ENCODE assay signal across 8 mouse cellular contexts in the genomic region with DNA sequence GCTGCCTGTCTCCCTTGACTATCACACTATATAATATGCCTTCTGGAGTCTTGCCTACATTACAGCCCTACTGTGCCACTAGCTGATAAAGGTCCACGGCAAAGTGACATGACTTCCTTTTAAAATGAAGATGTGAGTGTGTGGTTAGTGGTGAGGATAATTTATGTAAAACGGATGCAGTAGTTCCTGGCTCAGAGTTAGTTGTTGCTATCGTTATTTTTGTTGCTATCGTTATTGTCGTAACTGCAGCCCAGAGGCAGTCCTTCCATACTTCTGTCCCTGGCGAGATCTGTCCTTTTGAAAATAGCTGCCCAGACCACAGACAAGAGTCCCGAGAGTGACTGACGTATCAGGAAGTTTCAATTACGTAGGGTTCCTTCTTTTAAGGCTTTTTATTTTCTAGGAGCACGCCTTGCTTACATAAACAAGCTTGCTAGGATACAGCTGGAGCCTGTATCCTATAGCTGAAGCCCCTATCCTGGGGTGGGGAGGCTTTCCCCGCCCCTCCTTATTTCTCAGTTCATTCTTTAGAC. TPM values are rescaled to one million over a fixed set of nuclear protein-coding genes. Genes with fewer than 3 reads are reported as not detected.
DNase-seq lines count a peak whose midpoint lies in the region; ATAC-seq and TF ChIP-seq lines count a peak whose summit lies in the region.
"Had no signal": no experiment of that assay in that cellular context is flagged by ENCODE, and none has a peak within 500 bp of the region (broad histone marks: within the 10 kb centered on the region; RNA-seq: fewer than 3 reads in every experiment).

No protein-coding gene starts in this region.

- H3K27ac ChIP-seq in left cerebral cortex, adult 2 months: peak overlapping the region; percentile 1; the same call in 1 of the 2 replicates
- H3K27ac ChIP-seq in bone marrow, adult 2 months (ENCODE audit: control insufficient read depth, insufficient read depth, low read depth, low read length, poor library complexity): peak overlapping the region; percentile 47; the same call in 1 of the 2 replicates

- H3K4me1 ChIP-seq in bone marrow, adult 2 months (ENCODE audit: control insufficient read depth, insufficient read depth, low read length): peaks cover 13% of the 10 kb centered on the region

- WGBS in bone marrow, adult 2 months: 1% methylated on average over 11 of the region's 11 CpGs

- DNase-seq in left cerebral cortex, adult 2 months (ENCODE audit: extremely low spot score in 1 of 2, low spot score in 2 of 2): no peak
- DNase-seq in left cerebral cortex, postnatal 14 days (ENCODE audit: low spot score in 2 of 2): no peak
- no peak for DNase-seq in layer of hippocampus, adult 9-11 months
- DNase-seq in ovary, adult 18-20 months (ENCODE audit: low spot score): no peak
- DNase-seq: gastrocnemius, postnatal 36 days had no signal

- no peak for TF ChIP-seq POLR2A in bone marrow, adult 2 months (IDR thresholded peaks at IDR 0.05; ENCODE audit: borderline replicate concordance, control insufficient read depth, low read depth, low read length)

- TF ChIP-seq CTCF in left cerebral cortex, adult 2 months (IDR thresholded peaks at IDR 0.05): no peak
- no peak for TF ChIP-seq CTCF in bone marrow, adult 2 months (IDR thresholded peaks at IDR 0.05; ENCODE audit: control insufficient read depth, insufficient read depth, low read length)

- peak; percentile 85 to 90 for ATAC-seq in hematopoietic stem cell, adult 5-6 weeks (replicated peaks in 1 of 2; ENCODE audit: insufficient read depth in 1 of 2, low FRiP score in 2 of 2, low TSS enrichment in 1 of 2, low read depth in 1 of 2, poor library complexity in 2 of 2, severe bottlenecking in 2 of 2)
- ATAC-seq in monocyte, adult 5-6 weeks (replicated peaks; ENCODE audit: insufficient number of reproducible peaks, low FRiP score, low TSS enrichment, poor library complexity, severe bottlenecking): peak; percentile 92

- intact Hi-C loops in left cerebral cortex, adult 2 months (cut with DNase I): no loop called here
- intact Hi-C loops in left cerebral cortex, postnatal 14 days (cut with DNase I): no loop called here

- H3K4me3 ChIP-seq in left cerebral cortex, adult 2 months: no peak overlapping the region
- H3K4me3 ChIP-seq in bone marrow, adult 2 months (replicated peaks; ENCODE audit: control insufficient read depth, low read depth, low read length): peak overlapping the region; percentile 25

RNA-seq across cellular contexts. Expression of a gene that starts 18.4 kb away (rescaled TPM):
- total RNA-seq in left cerebral cortex, adult 2 months (2021): 10 to 100 TPM; 35.6 to 39.0 TPM
- total RNA-seq in left cerebral cortex, postnatal 14 days (2021): 10 to 100 TPM; 34.9 to 45.6 TPM
- 11.8 and 20.5 TPM in 2 replicates for polyA plus RNA-seq in bone marrow, adult 2 months (2011; ENCODE audit: insufficient read depth, insufficient read length, low replicate concordance, missing spikeins)
- total RNA-seq in hematopoietic stem cell, adult 5-6 weeks (2017): 23.8 and 25.3 TPM in 2 replicates
- 40.9 to 56.0 TPM (median 41.9 TPM) in 3 replicates for total RNA-seq in monocyte, adult 5-6 weeks (2017)
